Mouse (Mus musculus): ENCODE data around the gene Stk11. TPM values are rescaled to one million over a fixed set of nuclear protein-coding genes. Genes with fewer than 3 reads are reported as not detected.

The Stk11 gene
- polyA plus RNA-seq, 1 experiment from 2014 or later = 18.5 TPM

- no peak for ATAC-seq (ENCODE audit: insufficient number of reproducible peaks, insufficient read depth, low FRiP score, low TSS enrichment, low read depth)
- Histone ChIP-seq H3K27ac (no peak overlapping the region), H3K27me3 (no peaks in the 10 kb centered on the region), H3K4me3 (no peak overlapping the region), H3K9me3 (no peaks in the 10 kb centered on the region), H3K36me3 (peaks cover 61% of the 10 kb centered on the region), H3K4me1 (peaks cover 14% of the 10 kb centered on the region), H3K4me2 (no peak overlapping the region), H3K9ac (no peak overlapping the region)
- 100% methylated on average over 1 of the region's 1 CpGs for WGBS
These were observed 37.2 kb upstream of the Stk11 start for GRCm38 (mm10) chr10:80078366-80078765.

GRCm38 (mm10) chr10:80080396-80081070, 35.1 kb upstream of the Stk11 start:
- H3K9ac ChIP-seq = peak overlapping the region; percentile 7; the same call in 1 of the 2 replicates

GRCm38 (mm10) chr10:80081075-80081474, 34.5 kb upstream of the Stk11 start:
- no peak overlapping the region for H3K27ac ChIP-seq
- no peak for ATAC-seq (ENCODE audit: insufficient number of reproducible peaks, insufficient read depth, low FRiP score, low TSS enrichment, low read depth)
- no peak overlapping the region for H3K4me3 ChIP-seq
- H3K9me3 ChIP-seq = no peaks in the 10 kb centered on the region
- no peak overlapping the region for H3K4me2 ChIP-seq
- peaks cover under 1% of the 10 kb centered on the region for H3K4me1 ChIP-seq
- H3K9ac ChIP-seq = peak overlapping the region; percentile 7; the same call in 1 of the 2 replicates
- no peaks in the 10 kb centered on the region for H3K27me3 ChIP-seq
- 73% methylated on average over 3 of the region's 3 CpGs for WGBS
- peaks cover 82% of the 10 kb centered on the region for H3K36me3 ChIP-seq

More at GRCm38 (mm10) chr10:80080396-80081070, 35.1 kb upstream of the Stk11 start:
- Histone ChIP-seq H3K27me3 (no peaks in the 10 kb centered on the region), H3K4me2 (no peak overlapping the region), H3K4me3 (no peak overlapping the region), H3K36me3 (peaks cover 82% of the 10 kb centered on the region), H3K4me1 (peaks cover 6% of the 10 kb centered on the region), H3K9me3 (no peaks in the 10 kb centered on the region), H3K27ac (no peak overlapping the region)
- 77% methylated on average over 16 of the region's 16 CpGs for WGBS
- no peak for ATAC-seq (ENCODE audit: insufficient number of reproducible peaks, insufficient read depth, low FRiP score, low TSS enrichment, low read depth)

GRCm38 (mm10) chr10:80084817-80085487, 30.7 kb upstream of the Stk11 start:
- Histone ChIP-seq H3K4me3 (no peak overlapping the region), H3K27ac (no peak overlapping the region), H3K9ac (peak overlapping the region; percentile 37; the same call in 1 of the 2 replicates), H3K4me1 (0 out of 2 replicates have a peak, but pooled peaks cover 2% of the 10 kb centered on the region), H3K9me3 (no peaks in the 10 kb centered on the region), H3K36me3 (peaks cover 56% of the 10 kb centered on the region), H3K27me3 (no peaks in the 10 kb centered on the region), H3K4me2 (no peak overlapping the region)
- ATAC-seq (ENCODE audit: insufficient number of reproducible peaks, insufficient read depth, low FRiP score, low TSS enrichment, low read depth) = no peak
- WGBS = 66% methylated on average over 9 of the region's 9 CpGs

- Histone ChIP-seq H3K27me3 (no peaks in the 10 kb centered on the region), H3K27ac (no peak overlapping the region), H3K9ac (0 out of 2 replicates have a peak overlapping the region, but pooled peaks have one; percentile 36), H3K4me1 (0 out of 2 replicates have a peak, but pooled peaks cover 2% of the 10 kb centered on the region), H3K4me2 (no peak overlapping the region), H3K4me3 (no peak overlapping the region), H3K36me3 (peaks cover 39% of the 10 kb centered on the region), H3K9me3 (no peaks in the 10 kb centered on the region)
- WGBS = 62% methylated on average over 3 of the region's 3 CpGs
- no peak for ATAC-seq (ENCODE audit: insufficient number of reproducible peaks, insufficient read depth, low FRiP score, low TSS enrichment, low read depth)
These were observed 28.8 kb upstream of the Stk11 start for GRCm38 (mm10) chr10:80086847-80087246.

- Histone ChIP-seq H3K9ac (no peak overlapping the region), H3K27me3 (no peaks in the 10 kb centered on the region), H3K4me3 (no peak overlapping the region), H3K9me3 (no peaks in the 10 kb centered on the region), H3K27ac (no peak overlapping the region), H3K36me3 (peaks cover 32% of the 10 kb centered on the region), H3K4me2 (no peak overlapping the region), H3K4me1 (0 out of 2 replicates have a peak, but pooled peaks cover 2% of the 10 kb centered on the region)
- no peak for ATAC-seq (ENCODE audit: insufficient number of reproducible peaks, insufficient read depth, low FRiP score, low TSS enrichment, low read depth)
- WGBS = 91% methylated on average over 8 of the region's 8 CpGs
These were observed 28.1 kb upstream of the Stk11 start for GRCm38 (mm10) chr10:80087483-80087882.

- Histone ChIP-seq H3K36me3 (peaks cover 16% of the 10 kb centered on the region), H3K4me1 (0 out of 2 replicates have a peak, but pooled peaks cover 2% of the 10 kb centered on the region), H3K4me3 (no peak overlapping the region), H3K27ac (no peak overlapping the region), H3K9ac (0 out of 2 replicates have a peak overlapping the region, but pooled peaks have one; percentile 27), H3K9me3 (no peaks in the 10 kb centered on the region), H3K4me2 (no peak overlapping the region), H3K27me3 (no peaks in the 10 kb centered on the region)
- 55% methylated on average over 4 of the region's 4 CpGs for WGBS
- no peak for ATAC-seq (ENCODE audit: insufficient number of reproducible peaks, insufficient read depth, low FRiP score, low TSS enrichment, low read depth)
These were observed 26.5 kb upstream of the Stk11 start for GRCm38 (mm10) chr10:80089146-80089545.

- Histone ChIP-seq H3K4me2 (no peak overlapping the region), H3K4me1 (peaks cover 10% of the 10 kb centered on the region; the same call in 1 of the 2 replicates), H3K27ac (no peak overlapping the region), H3K36me3 (0 out of 2 replicates have a peak, but pooled peaks cover 3% of the 10 kb centered on the region), H3K27me3 (no peaks in the 10 kb centered on the region), H3K9ac (no peak overlapping the region), H3K4me3 (no peak overlapping the region), H3K9me3 (no peaks in the 10 kb centered on the region)
- 88% methylated on average over 6 of the region's 6 CpGs for WGBS
- ATAC-seq (ENCODE audit: insufficient number of reproducible peaks, insufficient read depth, low FRiP score, low TSS enrichment, low read depth) = no peak
These were observed 24.1 kb upstream of the Stk11 start for GRCm38 (mm10) chr10:80091527-80091926.

- H3K4me3 ChIP-seq = no peak overlapping the region
- WGBS = 80% methylated on average over 5 of the region's 5 CpGs
- no peak overlapping the region for H3K9ac ChIP-seq
- no peaks in the 10 kb centered on the region for H3K27me3 ChIP-seq
- no peak overlapping the region for H3K4me2 ChIP-seq
- H3K27ac ChIP-seq = no peak overlapping the region
- peaks cover 22% of the 10 kb centered on the region for H3K4me1 ChIP-seq
- ATAC-seq (ENCODE audit: insufficient number of reproducible peaks, insufficient read depth, low FRiP score, low TSS enrichment, low read depth) = no peak
- no peaks in the 10 kb centered on the region for H3K9me3 ChIP-seq
- H3K36me3 ChIP-seq = 0 out of 2 replicates have a peak, but pooled peaks cover 3% of the 10 kb centered on the region
These were observed 22.9 kb upstream of the Stk11 start for GRCm38 (mm10) chr10:80092690-80093089.

GRCm38 (mm10) chr10:80094085-80094484, 21.5 kb upstream of the Stk11 start:
- no peak overlapping the region for H3K9ac ChIP-seq
- H3K4me3 ChIP-seq = no peak overlapping the region
- no peak overlapping the region for H3K4me2 ChIP-seq
- peak overlapping the region; percentile 4; the same call in 1 of the 2 replicates for H3K27ac ChIP-seq
- H3K9me3 ChIP-seq = no peaks in the 10 kb centered on the region
- H3K27me3 ChIP-seq = no peaks in the 10 kb centered on the region
- H3K36me3 ChIP-seq = 0 out of 2 replicates have a peak, but pooled peaks cover 3% of the 10 kb centered on the region
- ATAC-seq (ENCODE audit: insufficient number of reproducible peaks, insufficient read depth, low FRiP score, low TSS enrichment, low read depth) = no peak
- H3K4me1 ChIP-seq = peaks cover 30% of the 10 kb centered on the region
- WGBS = 87% methylated on average over 6 of the region's 6 CpGs

- WGBS = 73% methylated on average over 3 of the region's 3 CpGs
These were observed 20.9 kb upstream of the Stk11 start for GRCm38 (mm10) chr10:80094684-80095083.

More at GRCm38 (mm10) chr10:80094684-80095083, 20.9 kb upstream of the Stk11 start:
- Histone ChIP-seq H3K4me3 (no peak overlapping the region), H3K36me3 (0 out of 2 replicates have a peak, but pooled peaks cover 3% of the 10 kb centered on the region), H3K4me1 (peaks cover 30% of the 10 kb centered on the region), H3K27me3 (no peaks in the 10 kb centered on the region), H3K9ac (peak overlapping the region; percentile 51), H3K27ac (no peak overlapping the region), H3K4me2 (no peak overlapping the region), H3K9me3 (no peaks in the 10 kb centered on the region)
- no peak for ATAC-seq (ENCODE audit: insufficient number of reproducible peaks, insufficient read depth, low FRiP score, low TSS enrichment, low read depth)

All from embryonic facial prominence, embryonic 13.5 days (tissue).